Comparison of ENCODE assay signal across 8 mouse cellular contexts in genomic region chr6:72380131-72380770, GRCm38 (mm10). TPM values are rescaled to one million over a fixed set of nuclear protein-coding genes. Genes with fewer than 3 reads are reported as not detected.
A peak's percentile ranks its signal among the peaks of the same experiment; 100 is the strongest.
DNase-seq lines count a peak whose midpoint lies in the region; ATAC-seq and TF ChIP-seq lines count a peak whose summit lies in the region.

Gene Vamp5, minus strand, starts transcription at chr6:72380468.

- no peaks in the 10 kb centered on the region for H3K36me3 ChIP-seq in forebrain, postnatal 0 days (ENCODE audit: insufficient read depth)
- no peaks in the 10 kb centered on the region for H3K36me3 ChIP-seq in hindbrain, embryonic 11.5 days (ENCODE audit: control insufficient read depth, insufficient read depth, low read length)
- H3K36me3 ChIP-seq in limb, embryonic 12.5 days: peaks cover 13% of the 10 kb centered on the region
- no peaks in the 10 kb centered on the region for H3K36me3 ChIP-seq in midbrain, embryonic 13.5 days

- no peak for TF ChIP-seq CTCF in cerebellum, adult 2 months (IDR thresholded peaks at IDR 0.05; ENCODE audit: borderline replicate concordance, insufficient read depth, low read depth, low read length)
- TF ChIP-seq CTCF in forebrain, postnatal 0 days (IDR thresholded peaks at IDR 0.05; ENCODE audit: low read depth): peak; percentile 34

- peak within 1 kb of the TSS; percentile 49 for H3K4me2 ChIP-seq in forebrain, postnatal 0 days (ENCODE audit: low read depth)
- peak within 1 kb of the TSS; percentile 58 for H3K4me2 ChIP-seq in hindbrain, embryonic 11.5 days (replicated peaks; ENCODE audit: low read depth, low read length)
- peak within 1 kb of the TSS; percentile 79 for H3K4me2 ChIP-seq in limb, embryonic 12.5 days
- H3K4me2 ChIP-seq in midbrain, embryonic 13.5 days (replicated peaks): peak within 1 kb of the TSS; percentile 62

- WGBS in cerebellum, adult 2 months: 4% methylated on average over 49 of the region's 49 CpGs
- 2% methylated on average over 47 of the region's 49 CpGs for WGBS in forebrain, postnatal 0 days
- WGBS in hindbrain, embryonic 11.5 days: 2% methylated on average over 40 of the region's 49 CpGs
- 1% methylated on average over 47 of the region's 49 CpGs for WGBS in limb, embryonic 12.5 days
- 2% methylated on average over 49 of the region's 49 CpGs for WGBS in midbrain, embryonic 13.5 days

- ATAC-seq in forebrain, postnatal 0 days: peak; percentile 61
- ATAC-seq in hindbrain, embryonic 11.5 days (ENCODE audit: low FRiP score): peak; percentile 66; the same call in 1 of the 2 replicates
- ATAC-seq in limb, embryonic 12.5 days (ENCODE audit: insufficient number of reproducible peaks, insufficient read depth, low FRiP score, low TSS enrichment, low read depth): peak; percentile 74
- ATAC-seq in midbrain, embryonic 13.5 days: peak; percentile 70

- H3K27me3 ChIP-seq in cerebellum, adult 2 months (ENCODE audit: control insufficient read depth, insufficient read depth, low read length): no peaks in the 10 kb centered on the region; the same call in 1 of the 2 replicates
- no peaks in the 10 kb centered on the region for H3K27me3 ChIP-seq in forebrain, postnatal 0 days (ENCODE audit: insufficient read depth, low read length)
- peaks cover 19% of the 10 kb centered on the region for H3K27me3 ChIP-seq in hindbrain, embryonic 11.5 days (ENCODE audit: control insufficient read depth, insufficient read depth, low read length)
- H3K27me3 ChIP-seq in limb, embryonic 12.5 days: peaks cover 17% of the 10 kb centered on the region; the same call in 1 of the 2 replicates
- H3K27me3 ChIP-seq in midbrain, embryonic 13.5 days: peaks cover 30% of the 10 kb centered on the region

- peak in 1 of 2 experiments; percentile 38 for DNase-seq in cerebellum, adult 2 months
- no peak for DNase-seq in cerebellum, adult 11 months
- no peak for DNase-seq in forebrain, postnatal 0 days
- peak; percentile 59 for DNase-seq in hindbrain, embryonic 11.5 days (ENCODE audit: low spot score)
- DNase-seq in spleen, postnatal 14 days (ENCODE audit: low spot score in 2 of 2): peak; percentile 89 to 91

- H3K9ac ChIP-seq in forebrain, postnatal 0 days: peak within 1 kb of the TSS; percentile 14; the same call in 1 of the 2 replicates
- peak within 1 kb of the TSS; percentile 49 for H3K9ac ChIP-seq in hindbrain, embryonic 11.5 days (ENCODE audit: low read depth, low read length)
- peak within 1 kb of the TSS; percentile 59; the same call in 1 of the 2 replicates for H3K9ac ChIP-seq in limb, embryonic 12.5 days (replicated peaks)
- peak within 1 kb of the TSS; percentile 58 for H3K9ac ChIP-seq in midbrain, embryonic 13.5 days (replicated peaks)

- H3K27ac ChIP-seq in cerebellum, adult 2 months (ENCODE audit: insufficient read depth, low read length): no peak within 1 kb of the TSS
- peak within 1 kb of the TSS; percentile 82 for H3K27ac ChIP-seq in brown adipose tissue, adult 24 weeks (replicated peaks; ENCODE audit: low read depth, low read length)
- H3K27ac ChIP-seq in forebrain, postnatal 0 days (ENCODE audit: low read depth, low read length): no peak within 1 kb of the TSS
- H3K27ac ChIP-seq in hindbrain, embryonic 11.5 days (ENCODE audit: low read depth, low read length): peak within 1 kb of the TSS; percentile 10; the same call in 1 of the 2 replicates
- peak within 1 kb of the TSS; percentile 45; the same call in 1 of the 2 replicates for H3K27ac ChIP-seq in limb, embryonic 12.5 days
- H3K27ac ChIP-seq in midbrain, embryonic 13.5 days: no peak within 1 kb of the TSS

- no peaks in the 10 kb centered on the region for H3K9me3 ChIP-seq in forebrain, postnatal 0 days (ENCODE audit: low read length)
- no peaks in the 10 kb centered on the region for H3K9me3 ChIP-seq in hindbrain, embryonic 11.5 days (ENCODE audit: control insufficient read depth, low read length)
- no peaks in the 10 kb centered on the region for H3K9me3 ChIP-seq in limb, embryonic 12.5 days
- H3K9me3 ChIP-seq in midbrain, embryonic 13.5 days: no peaks in the 10 kb centered on the region

- no peak for TF ChIP-seq POLR2A in cerebellum, adult 2 months (IDR thresholded peaks at IDR 0.05; ENCODE audit: borderline replicate concordance, insufficient read depth, low read length)

- H3K4me1 ChIP-seq in cerebellum, adult 2 months (ENCODE audit: control insufficient read depth, insufficient read depth, low read length): no peaks in the 10 kb centered on the region
- H3K4me1 ChIP-seq in brown adipose tissue, adult 24 weeks (ENCODE audit: control insufficient read depth, insufficient read depth, insufficient read length, low read length): peaks cover 3% of the 10 kb centered on the region; the same call in 1 of the 2 replicates
- no peaks in the 10 kb centered on the region for H3K4me1 ChIP-seq in forebrain, postnatal 0 days (ENCODE audit: insufficient read depth)
- 0 out of 2 replicates have a peak, but pooled peaks cover 2% of the 10 kb centered on the region for H3K4me1 ChIP-seq in hindbrain, embryonic 11.5 days (replicated peaks; ENCODE audit: control insufficient read depth, insufficient read depth, low read length)
- H3K4me1 ChIP-seq in limb, embryonic 12.5 days (replicated peaks): peaks cover 13% of the 10 kb centered on the region; the same call in 1 of the 2 replicates
- H3K4me1 ChIP-seq in midbrain, embryonic 13.5 days (replicated peaks): peaks cover 4% of the 10 kb centered on the region; the same call in 1 of the 2 replicates

- H3K4me3 ChIP-seq in cerebellum, adult 2 months (replicated peaks; ENCODE audit: insufficient read depth, low read depth, low read length): peak within 1 kb of the TSS; percentile 32
- H3K4me3 ChIP-seq in brown adipose tissue, adult 24 weeks (ENCODE audit: insufficient read depth, low read depth, low read length): peak within 1 kb of the TSS; percentile 91
- H3K4me3 ChIP-seq in forebrain, postnatal 0 days (ENCODE audit: low read depth, low read length): peak within 1 kb of the TSS; percentile 34
- peak within 1 kb of the TSS; percentile 41 for H3K4me3 ChIP-seq in hindbrain, embryonic 11.5 days (ENCODE audit: low read depth, low read length)
- peak within 1 kb of the TSS; percentile 59 for H3K4me3 ChIP-seq in limb, embryonic 12.5 days (replicated peaks)
- H3K4me3 ChIP-seq in midbrain, embryonic 13.5 days (replicated peaks): peak within 1 kb of the TSS; percentile 40

RNA-seq across cellular contexts. Expression of gene Vamp5, which starts in this region (rescaled TPM):
- polyA plus RNA-seq in cerebellum, adult 2 months (2012; rRNA removed): 10.6 and 11.9 TPM in 2 replicates
- 17.5 and 19.1 TPM in 2 replicates for polyA plus RNA-seq in brown adipose tissue, adult 24 weeks (2012; ENCODE audit: insufficient read depth, insufficient read length, missing spikeins)
- total RNA-seq in forebrain, postnatal 0 days (2014; rRNA removed): 12.7 and 17.1 TPM in 2 replicates
- polyA plus RNA-seq in forebrain, postnatal 0 days (2015; fragmentation: Nextera tagmentation; extraction: Ambion mirVana): 11.6 and 13.1 TPM in 2 replicates
- 13.4 and 13.7 TPM in 2 replicates for polyA plus RNA-seq in hindbrain, embryonic 11.5 days (2014; fragmentation: Nextera tagmentation; extraction: Ambion mirVana)
- 13.9 and 17.3 TPM in 2 replicates for polyA plus RNA-seq in limb, embryonic 12.5 days (2016; fragmentation: Nextera tagmentation; extraction: Ambion mirVana)
- 14.5 and 15.9 TPM in 2 replicates for polyA plus RNA-seq in midbrain, embryonic 13.5 days (2015; fragmentation: Nextera tagmentation; extraction: Ambion mirVana)

Comparison
In these comparisons a context has a peak if more than half of its experiments do, and no peak if none do; other contexts are left out.
1. DNase-seq: peak in hindbrain, embryonic 11.5 days (single experiment) and spleen, postnatal 14 days (2 of 2); none in cerebellum, adult 11 months (single experiment) and forebrain, postnatal 0 days (single experiment).
2. H3K27ac ChIP-seq: peak in brown adipose tissue, adult 24 weeks (single experiment), hindbrain, embryonic 11.5 days (single experiment) and limb, embryonic 12.5 days (single experiment); none in cerebellum, adult 2 months (single experiment), forebrain, postnatal 0 days (single experiment) and midbrain, embryonic 13.5 days (single experiment).
3. H3K4me3 ChIP-seq: peak in every context shown above with its lines; median percentile 91 in brown adipose tissue, adult 24 weeks; 59 in limb, embryonic 12.5 days; 41 in hindbrain, embryonic 11.5 days; 40 in midbrain, embryonic 13.5 days; 34 in forebrain, postnatal 0 days; 32 in cerebellum, adult 2 months.
4. Peak in every context shown above with its lines, with median percentiles within 50 percentile points of each other: ATAC-seq, H3K4me2 ChIP-seq and H3K9ac ChIP-seq.